Mouse (Mus musculus): ENCODE results near the gene Ccr8.

- TF ChIP-seq CTCF (IDR thresholded peaks at IDR 0.05): no peak
- TF ChIP-seq EP300 (IDR thresholded peaks at IDR 0.05): no peak
These were observed 1.8 kb downstream of the Ccr8 start for GRCm38 (mm10) chr9:120093701-120094100.

Measured in lung, postnatal 0 days (tissue).